Mouse (Mus musculus) lung, adult 2 months (tissue): ENCODE results near the gene Prc1.

Source experiments
- CTCF ChIP-seq: fragments of 200-500 bp; IDR thresholded peaks from 2 replicates; pipeline ENCODE4 v1.5.1; 2011; ENCODE audit warnings: mild to moderate bottlenecking, low read length, control low read depth; ENCODE audit not compliant: insufficient read depth
- POLR2A ChIP-seq: fragments of 200-500 bp; IDR thresholded peaks from 2 replicates; pipeline ENCODE4 v1.6.1; 2011; ENCODE audit warnings: low read depth, mild to moderate bottlenecking, control low read depth, low read length, borderline replicate concordance; ENCODE audit errors: extremely low read depth

GRCm38 (mm10) chr7:80260625-80261371, 33.5 kb upstream of the Prc1 start, which contains the start of gene Ngrn:
- TF ChIP-seq CTCF = no peak
- TF ChIP-seq POLR2A = peak; percentile 94
